22 mouse cellular contexts compared by ENCODE assay signal in genomic region chr2:153370871-153371270, GRCm38 (mm10). TPM values are rescaled to one million over a fixed set of nuclear protein-coding genes. Genes with fewer than 3 reads are reported as not detected.
DNase-seq lines count a peak whose midpoint lies in the region; ATAC-seq and TF ChIP-seq lines count a peak whose summit lies in the region.
"Had no signal": no experiment of that assay in that cellular context is flagged by ENCODE, and none has a peak within 500 bp of the region (broad histone marks: within the 10 kb centered on the region; RNA-seq: fewer than 3 reads in every experiment).

No protein-coding gene starts in this region.

- no peaks in the 10 kb centered on the region for H3K27me3 ChIP-seq in ES-Bruce4 (ENCODE audit: control insufficient read depth, insufficient read depth, low read length, poor library complexity, severe bottlenecking)
- H3K27me3 ChIP-seq in hindbrain, embryonic 16.5 days (replicated peaks; ENCODE audit: control insufficient read depth, insufficient read depth, low read length): no peaks in the 10 kb centered on the region
- H3K27me3 ChIP-seq: embryonic facial prominence, embryonic 12.5 days; forebrain, embryonic 13.5 days; forebrain, embryonic 15.5 days; Patski had no signal

- TF ChIP-seq EP300 in ES-Bruce4 (IDR thresholded peaks at IDR 0.05; ENCODE audit: insufficient read depth, low read depth, low read length): no peak

- TF ChIP-seq CTCF in ES-Bruce4 (IDR thresholded peaks at IDR 0.05; ENCODE audit: low read depth, low read length): no peak

- H3K9me3 ChIP-seq in ES-Bruce4 (replicated peaks; ENCODE audit: control insufficient read depth, insufficient read depth, low read length, poor library complexity, severe bottlenecking): no peaks in the 10 kb centered on the region
- no peaks in the 10 kb centered on the region for H3K9me3 ChIP-seq in hindbrain, embryonic 16.5 days (ENCODE audit: control insufficient read depth, low read length)
- H3K9me3 ChIP-seq: embryonic facial prominence, embryonic 10.5 days; embryonic facial prominence, embryonic 12.5 days; forebrain, embryonic 13.5 days; forebrain, embryonic 15.5 days; G1E had no signal

- peak overlapping the region; percentile 88 for H3K27ac ChIP-seq in ES-Bruce4 (ENCODE audit: insufficient read depth, low read length)
- no peak overlapping the region for H3K27ac ChIP-seq in hindbrain, embryonic 16.5 days (ENCODE audit: low read depth, low read length)
- H3K27ac ChIP-seq: embryonic facial prominence, embryonic 10.5 days; embryonic facial prominence, embryonic 12.5 days; forebrain, embryonic 13.5 days; forebrain, embryonic 15.5 days had no signal

- peaks cover 2% of the 10 kb centered on the region for H3K4me1 ChIP-seq in ES-Bruce4 (ENCODE audit: control insufficient read depth, insufficient read depth, low read length)
- H3K4me1 ChIP-seq in hindbrain, embryonic 16.5 days (ENCODE audit: control insufficient read depth, insufficient read depth, low read depth, low read length): 0 out of 2 replicates have a peak, but pooled peaks cover 2% of the 10 kb centered on the region
- H3K4me1 ChIP-seq: embryonic facial prominence, embryonic 10.5 days; embryonic facial prominence, embryonic 12.5 days had no signal

- no peak overlapping the region for H3K4me2 ChIP-seq in hindbrain, embryonic 16.5 days (ENCODE audit: low read length)
- H3K4me2 ChIP-seq: embryonic facial prominence, embryonic 12.5 days; forebrain, embryonic 13.5 days; forebrain, embryonic 15.5 days had no signal

- TF ChIP-seq POLR2A in ES-Bruce4 (IDR thresholded peaks at IDR 0.05; ENCODE audit: insufficient read depth, low read length): no peak

- DNase-seq in ES-CJ7 (ENCODE audit: low read depth, low spot score) (peak; percentile 95), R1 (ENCODE audit: low read depth, low spot score) (peak; percentile 94)
- no peak for DNase-seq in left cerebral cortex, adult 8-10 months (ENCODE audit: low spot score in 2 of 2)
- DNase-seq in spleen, postnatal 4 days (ENCODE audit: low spot score in 2 of 2): no peak
- DNase-seq: adrenal gland, adult 8-10 months; adrenal gland, postnatal 14 days; adrenal gland, postnatal 36 days; cerebellum, adult 11-12 months; cerebellum, adult 2 months; cerebellum, adult 9-10 months; cerebellum, postnatal 10 days; cerebellum, postnatal 25 days; forebrain, postnatal 0 days had no signal

- no peak overlapping the region for H3K4me3 ChIP-seq in ES-Bruce4 (ENCODE audit: low read depth, low read length)
- no peak overlapping the region for H3K4me3 ChIP-seq in hindbrain, embryonic 16.5 days (ENCODE audit: low read length)
- H3K4me3 ChIP-seq: embryonic facial prominence, embryonic 10.5 days; embryonic facial prominence, embryonic 12.5 days; forebrain, embryonic 13.5 days; forebrain, embryonic 15.5 days had no signal

- no peak overlapping the region for H3K9ac ChIP-seq in ES-Bruce4 (ENCODE audit: low read depth, poor library complexity, severe bottlenecking)
- no peak overlapping the region for H3K9ac ChIP-seq in hindbrain, embryonic 16.5 days (ENCODE audit: low read depth, low read length)
- H3K9ac ChIP-seq: embryonic facial prominence, embryonic 12.5 days; forebrain, embryonic 13.5 days; forebrain, embryonic 15.5 days; forebrain, postnatal 0 days had no signal

- peaks cover 30% of the 10 kb centered on the region for H3K36me3 ChIP-seq in ES-Bruce4 (ENCODE audit: control insufficient read depth, insufficient read depth, low read length, poor library complexity, severe bottlenecking)
- peaks cover 20% of the 10 kb centered on the region for H3K36me3 ChIP-seq in hindbrain, embryonic 16.5 days (ENCODE audit: control insufficient read depth, insufficient read depth, low read length)

- ATAC-seq in hindbrain, embryonic 16.5 days: no peak
- ATAC-seq: activated CD4-positive, CD25-positive, alpha-beta regulatory T cell, adult 4 months; forebrain, embryonic 13.5 days; forebrain, embryonic 15.5 days; forebrain, postnatal 0 days; Patski had no signal

RNA-seq across cellular contexts. Expression of gene Asxl1, which starts 25.2 kb away (rescaled TPM):
- polyA plus RNA-seq in ES-Bruce4 (2011; ENCODE audit: insufficient read depth, insufficient read length, low read depth, missing spikeins): 55.7 and 63.3 TPM in 2 replicates
- 10 to 100 TPM; 34.5 to 37.7 (median 35.5) TPM for total RNA-seq in left cerebral cortex, adult 8-10 months (2022)
- polyA plus RNA-seq in hindbrain, embryonic 16.5 days (2015; fragmentation: Nextera tagmentation; extraction: Ambion mirVana): 7.8 and 9.0 TPM in 2 replicates

Comparison
In these comparisons a context has a peak if more than half of its experiments do, and no peak if none do; other contexts are left out.
1. DNase-seq: peak in ES-CJ7 (single experiment) and R1 (single experiment); none in left cerebral cortex, adult 8-10 months (0 of 2) and spleen, postnatal 4 days (0 of 2).